Mouse (Mus musculus): ENCODE measurements at regions not wholly inside any gene's neighbourhood (a gene's known extent, or its start where the extent isn't known, plus 50 kb on each side); places are given as distances from the start of the nearest gene placed in this dataset.
A peak's percentile ranks its signal among the peaks of the same experiment; 100 is the strongest.

GRCm38 (mm10) chr15:68508190-68508589 lies 2007.5 kb upstream of the Lrrc6 start:
- Histone ChIP-seq H3K27me3 (no peaks in the 10 kb centered on the region), H3K4me3 (replicated peaks) (no peak overlapping the region), H3K36me3 (no peaks in the 10 kb centered on the region), H3K4me1 (0 out of 2 replicates have a peak, but pooled peaks cover 2% of the 10 kb centered on the region), H3K27ac (no peak overlapping the region), H3K9ac (no peak overlapping the region), H3K9me3 (replicated peaks) (no peaks in the 10 kb centered on the region), H3K4me2 (no peak overlapping the region)
- WGBS, result 51% methylated on average over 5 of the region's 5 CpGs
- ATAC-seq (replicated peaks; ENCODE audit: low FRiP score), result peak; percentile 66; the same call in 1 of the 2 replicates

- ATAC-seq (replicated peaks; ENCODE audit: low FRiP score), result no peak
- Histone ChIP-seq H3K9ac (no peak overlapping the region), H3K27me3 (no peaks in the 10 kb centered on the region), H3K4me1 (0 out of 2 replicates have a peak, but pooled peaks cover 2% of the 10 kb centered on the region), H3K36me3 (no peaks in the 10 kb centered on the region), H3K4me2 (no peak overlapping the region), H3K4me3 (replicated peaks) (no peak overlapping the region), H3K27ac (no peak overlapping the region), H3K9me3 (replicated peaks) (no peaks in the 10 kb centered on the region)
- 51% methylated on average over 2 of the region's 2 CpGs for WGBS
Observed at GRCm38 (mm10) chr15:68506093-68506492, 2005.4 kb upstream of the Lrrc6 start.

- no peak overlapping the region for H3K4me2 ChIP-seq
- WGBS, result 90% methylated on average over 2 of the region's 2 CpGs
- no peak for ATAC-seq (replicated peaks; ENCODE audit: low FRiP score)
- H3K4me1 ChIP-seq, result no peaks in the 10 kb centered on the region
- H3K27ac ChIP-seq, result no peak overlapping the region
- H3K4me3 ChIP-seq (replicated peaks), result no peak overlapping the region
- H3K9ac ChIP-seq, result no peak overlapping the region
- H3K9me3 ChIP-seq (replicated peaks), result no peaks in the 10 kb centered on the region
- no peaks in the 10 kb centered on the region for H3K27me3 ChIP-seq
- no peaks in the 10 kb centered on the region for H3K36me3 ChIP-seq
Observed at GRCm38 (mm10) chr15:68496438-68496837, 1995.7 kb upstream of the Lrrc6 start.

- 90% methylated on average over 1 of the region's 1 CpGs for WGBS
- Histone ChIP-seq H3K27me3 (no peaks in the 10 kb centered on the region), H3K4me1 (no peaks in the 10 kb centered on the region), H3K27ac (no peak overlapping the region), H3K36me3 (no peaks in the 10 kb centered on the region), H3K9ac (no peak overlapping the region), H3K9me3 (replicated peaks) (no peaks in the 10 kb centered on the region), H3K4me3 (replicated peaks) (no peak overlapping the region), H3K4me2 (no peak overlapping the region)
- no peak for ATAC-seq (replicated peaks; ENCODE audit: low FRiP score)
Observed at GRCm38 (mm10) chr15:68484789-68485188, 1984.1 kb upstream of the Lrrc6 start.

GRCm38 (mm10) chr15:68477745-68478144 lies 1977.0 kb upstream of the Lrrc6 start:
- WGBS, result 77% methylated on average over 5 of the region's 5 CpGs
- no peaks in the 10 kb centered on the region for H3K27me3 ChIP-seq
- ATAC-seq (replicated peaks; ENCODE audit: low FRiP score), result no peak
- H3K9ac ChIP-seq, result no peak overlapping the region
- no peaks in the 10 kb centered on the region for H3K4me1 ChIP-seq
- H3K27ac ChIP-seq, result no peak overlapping the region
- H3K4me3 ChIP-seq (replicated peaks), result no peak overlapping the region
- H3K4me2 ChIP-seq, result no peak overlapping the region
- H3K9me3 ChIP-seq (replicated peaks), result no peaks in the 10 kb centered on the region
- H3K36me3 ChIP-seq, result no peaks in the 10 kb centered on the region

GRCm38 (mm10) chr15:68471928-68472327 lies 1971.2 kb upstream of the Lrrc6 start:
- ATAC-seq (replicated peaks; ENCODE audit: low FRiP score), result no peak
- no peak overlapping the region for H3K27ac ChIP-seq
- no peaks in the 10 kb centered on the region for H3K4me1 ChIP-seq
- 84% methylated on average over 4 of the region's 4 CpGs for WGBS
- H3K36me3 ChIP-seq, result no peaks in the 10 kb centered on the region
- no peak overlapping the region for H3K4me3 ChIP-seq (replicated peaks)
- no peak overlapping the region for H3K9ac ChIP-seq
- no peaks in the 10 kb centered on the region for H3K27me3 ChIP-seq
- no peak overlapping the region for H3K4me2 ChIP-seq
- no peaks in the 10 kb centered on the region for H3K9me3 ChIP-seq (replicated peaks)

GRCm38 (mm10) chr15:68462851-68463250 lies 1962.1 kb upstream of the Lrrc6 start:
- H3K27ac ChIP-seq, result no peak overlapping the region
- no peak overlapping the region for H3K4me3 ChIP-seq (replicated peaks)
- H3K9me3 ChIP-seq (replicated peaks), result no peaks in the 10 kb centered on the region
- WGBS, result 50% methylated on average over 3 of the region's 3 CpGs
- ATAC-seq (replicated peaks; ENCODE audit: low FRiP score), result no peak
- H3K4me2 ChIP-seq, result no peak overlapping the region
- H3K9ac ChIP-seq, result no peak overlapping the region
- H3K27me3 ChIP-seq, result no peaks in the 10 kb centered on the region
- H3K36me3 ChIP-seq, result no peaks in the 10 kb centered on the region
- H3K4me1 ChIP-seq, result no peaks in the 10 kb centered on the region

- no peak overlapping the region for H3K9ac ChIP-seq
- H3K4me3 ChIP-seq (replicated peaks), result no peak overlapping the region
- H3K4me2 ChIP-seq, result no peak overlapping the region
- H3K27me3 ChIP-seq, result no peaks in the 10 kb centered on the region
- 41% methylated on average over 2 of the region's 2 CpGs for WGBS
- no peaks in the 10 kb centered on the region for H3K36me3 ChIP-seq
- no peak for ATAC-seq (replicated peaks; ENCODE audit: low FRiP score)
- H3K9me3 ChIP-seq (replicated peaks), result no peaks in the 10 kb centered on the region
- no peak overlapping the region for H3K27ac ChIP-seq
- no peaks in the 10 kb centered on the region for H3K4me1 ChIP-seq
Observed at GRCm38 (mm10) chr15:68457239-68457638, 1956.5 kb upstream of the Lrrc6 start.

- 42% methylated on average over 2 of the region's 2 CpGs for WGBS
- Histone ChIP-seq H3K27ac (no peak overlapping the region), H3K9me3 (replicated peaks) (no peaks in the 10 kb centered on the region), H3K4me1 (no peaks in the 10 kb centered on the region), H3K27me3 (no peaks in the 10 kb centered on the region), H3K9ac (no peak overlapping the region), H3K4me2 (no peak overlapping the region), H3K4me3 (replicated peaks) (no peak overlapping the region), H3K36me3 (no peaks in the 10 kb centered on the region)
- ATAC-seq (replicated peaks; ENCODE audit: low FRiP score), result no peak
Observed at GRCm38 (mm10) chr15:68451971-68452370, 1951.3 kb upstream of the Lrrc6 start.

- H3K27ac ChIP-seq, result no peak overlapping the region
- H3K4me1 ChIP-seq, result no peaks in the 10 kb centered on the region
- H3K9me3 ChIP-seq (replicated peaks), result no peaks in the 10 kb centered on the region
- no peaks in the 10 kb centered on the region for H3K36me3 ChIP-seq
- 59% methylated on average over 7 of the region's 7 CpGs for WGBS
- no peak overlapping the region for H3K4me2 ChIP-seq
- H3K27me3 ChIP-seq, result no peaks in the 10 kb centered on the region
- no peak overlapping the region for H3K9ac ChIP-seq
- no peak for ATAC-seq (replicated peaks; ENCODE audit: low FRiP score)
- no peak overlapping the region for H3K4me3 ChIP-seq (replicated peaks)
Observed at GRCm38 (mm10) chr15:68445341-68445740, 1944.6 kb upstream of the Lrrc6 start.

GRCm38 (mm10) chr15:68440636-68441035 lies 1939.9 kb upstream of the Lrrc6 start:
- Histone ChIP-seq H3K27ac (no peak overlapping the region), H3K9ac (no peak overlapping the region)
- no peak for ATAC-seq (replicated peaks; ENCODE audit: low FRiP score)

GRCm38 (mm10) chr15:68435961-68436360 lies 1935.3 kb upstream of the Lrrc6 start:
- WGBS, result 41% methylated on average over 3 of the region's 3 CpGs
- no peaks in the 10 kb centered on the region for H3K4me1 ChIP-seq
- H3K9me3 ChIP-seq (replicated peaks), result no peaks in the 10 kb centered on the region
- H3K4me3 ChIP-seq (replicated peaks), result no peak overlapping the region
- no peaks in the 10 kb centered on the region for H3K27me3 ChIP-seq
- no peak overlapping the region for H3K9ac ChIP-seq
- no peak overlapping the region for H3K27ac ChIP-seq
- ATAC-seq (replicated peaks; ENCODE audit: low FRiP score), result no peak
- H3K36me3 ChIP-seq, result no peaks in the 10 kb centered on the region
- no peak overlapping the region for H3K4me2 ChIP-seq

More at GRCm38 (mm10) chr15:68440636-68441035, 1939.9 kb upstream of the Lrrc6 start:
- no peaks in the 10 kb centered on the region for H3K27me3 ChIP-seq
- H3K4me3 ChIP-seq (replicated peaks), result no peak overlapping the region
- no peaks in the 10 kb centered on the region for H3K36me3 ChIP-seq
- 66% methylated on average over 9 of the region's 9 CpGs for WGBS
- H3K9me3 ChIP-seq (replicated peaks), result no peaks in the 10 kb centered on the region
- no peaks in the 10 kb centered on the region for H3K4me1 ChIP-seq
- no peak overlapping the region for H3K4me2 ChIP-seq

GRCm38 (mm10) chr15:68431251-68431650 lies 1930.5 kb upstream of the Lrrc6 start:
- no peak overlapping the region for H3K9ac ChIP-seq
- no peaks in the 10 kb centered on the region for H3K36me3 ChIP-seq
- no peak overlapping the region for H3K27ac ChIP-seq
- no peak for ATAC-seq (replicated peaks; ENCODE audit: low FRiP score)
- H3K9me3 ChIP-seq (replicated peaks), result no peaks in the 10 kb centered on the region
- 68% methylated on average over 2 of the region's 2 CpGs for WGBS
- H3K4me1 ChIP-seq, result no peaks in the 10 kb centered on the region
- peaks cover 15% of the 10 kb centered on the region; the same call in 1 of the 2 replicates for H3K27me3 ChIP-seq
- H3K4me2 ChIP-seq, result no peak overlapping the region
- no peak overlapping the region for H3K4me3 ChIP-seq (replicated peaks)

All from kidney, embryonic 15.5 days (tissue).